Mouse (Mus musculus): ENCODE measurements at regions not wholly inside any gene's neighbourhood (a gene's known extent, or its start where the extent isn't known, plus 50 kb on each side); places are given as distances from the start of the nearest gene placed in this dataset.

DNA sequence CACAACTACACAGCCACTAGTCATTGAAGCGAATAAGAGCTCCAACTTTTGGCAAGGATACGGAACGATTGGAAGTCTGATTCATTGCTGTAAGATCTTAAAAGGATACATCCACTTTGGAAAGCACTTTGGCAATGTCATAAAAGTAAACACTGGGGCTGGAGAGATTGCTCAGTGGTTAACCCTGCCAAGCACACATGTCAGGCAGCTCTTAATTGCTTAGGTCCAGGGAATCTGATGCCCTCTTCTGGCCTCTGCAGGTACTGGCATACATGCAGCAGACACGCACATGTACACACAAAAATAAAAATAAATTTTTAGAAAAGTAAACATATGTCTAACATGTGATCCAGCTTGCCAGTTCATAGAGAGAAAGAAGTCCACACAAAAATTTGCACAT lies 86.3 kb upstream of the Frmpd3 start:
- TF ChIP-seq CTCF (IDR thresholded peaks at IDR 0.05; ENCODE audit: borderline replicate concordance, control insufficient read depth, extremely low read depth, insufficient read depth, low read length, poor library complexity) (no peak), POLR2A (IDR thresholded peaks at IDR 0.05; ENCODE audit: control insufficient read depth, extremely low read depth, insufficient read depth, low read length, poor library complexity) (no peak)

Data from thymus, adult 2 months (tissue).